Mouse (Mus musculus): ENCODE results near the gene Cox10.

DNA sequence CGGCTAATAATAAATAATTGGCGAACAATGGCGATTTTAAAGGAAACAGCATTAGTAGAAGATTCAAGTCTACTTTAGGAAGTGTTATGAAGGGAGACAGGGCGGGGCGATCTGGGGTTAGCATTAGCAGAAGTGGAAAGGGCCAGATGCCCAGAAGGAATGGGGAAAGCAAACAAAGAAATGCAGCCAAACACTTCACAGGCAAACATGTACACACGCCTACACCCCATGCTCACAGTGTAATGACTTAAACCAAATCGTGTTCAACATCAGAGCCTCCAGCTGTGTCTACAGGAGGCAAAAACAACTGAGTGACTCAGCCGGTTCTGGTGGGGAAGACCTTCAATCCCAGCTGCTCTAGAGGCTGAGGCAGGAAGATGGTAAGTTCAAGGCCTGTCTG, 137.1 kb downstream of the Cox10 start:
- TF ChIP-seq POLR2A (IDR thresholded peaks at IDR 0.05; ENCODE audit: borderline replicate concordance, control insufficient read depth, low read depth, low read length), result no peak
- TF ChIP-seq CTCF (IDR thresholded peaks at IDR 0.05; ENCODE audit: control insufficient read depth, insufficient read depth, low read length), result no peak
